Mouse (Mus musculus): ENCODE results near the gene Hp1bp3. TPM values are rescaled to one million over a fixed set of nuclear protein-coding genes. Genes with fewer than 3 reads are reported as not detected.

Gene Hp1bp3
- 54.7 TPM for polyA plus RNA-seq (2012; fragmentation: generic; extraction: Trizol)

GRCm38 (mm10) chr4:138216200-138216890, at the start of gene Hp1bp3:
Gene Hp1bp3 (plus strand): TSS chr4:138216296.
- TF ChIP-seq MAX (IDR thresholded peaks at IDR 0.05; ENCODE audit: low read depth): no peak
- TF ChIP-seq SRF (IDR thresholded peaks at IDR 0.05; ENCODE audit: control insufficient read depth, insufficient read length, low read depth): no peak
- TF ChIP-seq REST (IDR thresholded peaks at IDR 0.05; ENCODE audit: insufficient read depth, insufficient read length): no peak
- TF ChIP-seq MYOD1 (IDR thresholded peaks at IDR 0.05; ENCODE audit: control insufficient read depth in 1 of 3, insufficient read length in 2 of 3, low read depth in 2 of 3): peak in 1 of 3 experiments; percentile 12
- TF ChIP-seq POLR2AphosphoS2 (IDR thresholded peaks at IDR 0.05; ENCODE audit: insufficient read length, low read depth): peak; percentile 81
- peak; percentile 80 for TF ChIP-seq POLR2A (IDR thresholded peaks at IDR 0.05; ENCODE audit: insufficient read length, low read depth)
- TF ChIP-seq TCF12 (IDR thresholded peaks at IDR 0.05; ENCODE audit: insufficient read depth, poor library complexity, severe bottlenecking): no peak
- TF ChIP-seq MYOG (IDR thresholded peaks at IDR 0.05; ENCODE audit: control insufficient read depth in 1 of 3, insufficient read depth in 1 of 3, insufficient read length in 2 of 3, low read depth in 2 of 3): no peak
- peak within 1 kb of the TSS; percentile 79 for H3K4me3 ChIP-seq
- H3K4me2 ChIP-seq (ENCODE audit: low read depth): peak within 1 kb of the TSS; percentile 95
- H3K36me3 ChIP-seq (ENCODE audit: control insufficient read depth, insufficient read depth): no peaks in the 10 kb centered on the region
- H3K27me3 ChIP-seq (ENCODE audit: control insufficient read depth, insufficient read depth, insufficient read length): no peaks in the 10 kb centered on the region
- peak within 1 kb of the TSS; percentile 77 for H3ac ChIP-seq (ENCODE audit: control insufficient read depth, insufficient read length)
- H3K79me2 ChIP-seq (ENCODE audit: control insufficient read depth, insufficient read depth): peaks cover 40% of the 10 kb centered on the region

- Histone ChIP-seq H3K27me3 (ENCODE audit: control insufficient read depth, insufficient read depth, insufficient read length) (no peaks in the 10 kb centered on the region), H3K36me3 (ENCODE audit: control insufficient read depth, insufficient read depth) (peaks cover 18% of the 10 kb centered on the region), H3ac (ENCODE audit: control insufficient read depth, insufficient read length) (no peak overlapping the region), H3K4me2 (ENCODE audit: low read depth) (no peak overlapping the region), H3K79me2 (ENCODE audit: control insufficient read depth, insufficient read depth) (no peaks in the 10 kb centered on the region), H3K4me3 (no peak overlapping the region)
- TF ChIP-seq CEBPB (IDR thresholded peaks at IDR 0.05; ENCODE audit: insufficient read depth, poor library complexity, severe bottlenecking): no peak
These were observed 49.6 kb upstream of the Hp1bp3 start for GRCm38 (mm10) chr4:138166519-138166918.

- H3ac ChIP-seq (ENCODE audit: control insufficient read depth, insufficient read length): no peak overlapping the region
- no peaks in the 10 kb centered on the region for H3K79me2 ChIP-seq (ENCODE audit: control insufficient read depth, insufficient read depth)
- H3K4me2 ChIP-seq (ENCODE audit: low read depth): no peak overlapping the region
- H3K4me3 ChIP-seq: no peak overlapping the region
- no peak for TF ChIP-seq USF1 (IDR thresholded peaks at IDR 0.05; ENCODE audit: low read depth)
- H3K27me3 ChIP-seq (ENCODE audit: control insufficient read depth, insufficient read depth, insufficient read length): no peaks in the 10 kb centered on the region
- H3K36me3 ChIP-seq (ENCODE audit: control insufficient read depth, insufficient read depth): peaks cover 26% of the 10 kb centered on the region
These were observed 47.9 kb upstream of the Hp1bp3 start for GRCm38 (mm10) chr4:138168162-138168561.

GRCm38 (mm10) chr4:138169420-138169819, 46.7 kb upstream of the Hp1bp3 start:
- H3K4me2 ChIP-seq (ENCODE audit: low read depth): no peak overlapping the region
- H3K36me3 ChIP-seq (ENCODE audit: control insufficient read depth, insufficient read depth): peaks cover 26% of the 10 kb centered on the region
- TF ChIP-seq MAX (IDR thresholded peaks at IDR 0.05; ENCODE audit: low read depth): no peak
- TF ChIP-seq MYOD1 (IDR thresholded peaks at IDR 0.05; ENCODE audit: control insufficient read depth in 1 of 3, insufficient read length in 2 of 3, low read depth in 2 of 3): peak in 2 of 3 experiments; percentile 66 to 73
- H3K79me2 ChIP-seq (ENCODE audit: control insufficient read depth, insufficient read depth): no peaks in the 10 kb centered on the region
- no peak overlapping the region for H3K4me3 ChIP-seq
- no peaks in the 10 kb centered on the region for H3K27me3 ChIP-seq (ENCODE audit: control insufficient read depth, insufficient read depth, insufficient read length)
- H3ac ChIP-seq (ENCODE audit: control insufficient read depth, insufficient read length): no peak overlapping the region

- no peak overlapping the region for H3K4me3 ChIP-seq
- H3K36me3 ChIP-seq (ENCODE audit: control insufficient read depth, insufficient read depth): peaks cover 24% of the 10 kb centered on the region
- no peaks in the 10 kb centered on the region for H3K27me3 ChIP-seq (ENCODE audit: control insufficient read depth, insufficient read depth, insufficient read length)
- no peaks in the 10 kb centered on the region for H3K79me2 ChIP-seq (ENCODE audit: control insufficient read depth, insufficient read depth)
- H3K4me2 ChIP-seq (ENCODE audit: low read depth): no peak overlapping the region
- no peak for TF ChIP-seq TCF3 (IDR thresholded peaks at IDR 0.05; ENCODE audit: insufficient read length, low read depth)
- no peak for TF ChIP-seq POLR2AphosphoS2 (IDR thresholded peaks at IDR 0.05; ENCODE audit: insufficient read length, low read depth)
- TF ChIP-seq E2F4 (IDR thresholded peaks at IDR 0.05; ENCODE audit: insufficient read depth): no peak
- no peak for TF ChIP-seq TCF12 (IDR thresholded peaks at IDR 0.05; ENCODE audit: insufficient read depth, poor library complexity, severe bottlenecking)
- TF ChIP-seq CEBPB (IDR thresholded peaks at IDR 0.05; ENCODE audit: insufficient read depth, poor library complexity, severe bottlenecking): no peak
- no peak for TF ChIP-seq POLR2A (IDR thresholded peaks at IDR 0.05; ENCODE audit: insufficient read length, low read depth)
- H3ac ChIP-seq (ENCODE audit: control insufficient read depth, insufficient read length): no peak overlapping the region
These were observed 43.4 kb upstream of the Hp1bp3 start for GRCm38 (mm10) chr4:138172686-138173085.

GRCm38 (mm10) chr4:138179391-138179790, 36.7 kb upstream of the Hp1bp3 start:
- TF ChIP-seq SRF (IDR thresholded peaks at IDR 0.05; ENCODE audit: control insufficient read depth, insufficient read length, low read depth): no peak
- TF ChIP-seq CEBPB (IDR thresholded peaks at IDR 0.05; ENCODE audit: insufficient read depth, poor library complexity, severe bottlenecking): no peak
- TF ChIP-seq REST (IDR thresholded peaks at IDR 0.05; ENCODE audit: insufficient read depth, insufficient read length): no peak
- TF ChIP-seq USF1 (IDR thresholded peaks at IDR 0.05; ENCODE audit: low read depth): no peak
- no peak for TF ChIP-seq TCF3 (IDR thresholded peaks at IDR 0.05; ENCODE audit: insufficient read length, low read depth)
- no peak for TF ChIP-seq TCF12 (IDR thresholded peaks at IDR 0.05; ENCODE audit: insufficient read depth, poor library complexity, severe bottlenecking)
- no peak for TF ChIP-seq MYOD1 (IDR thresholded peaks at IDR 0.05; ENCODE audit: control insufficient read depth in 1 of 3, insufficient read length in 2 of 3, low read depth in 2 of 3)
- no peak for TF ChIP-seq MYOG (IDR thresholded peaks at IDR 0.05; ENCODE audit: control insufficient read depth in 1 of 3, insufficient read depth in 1 of 3, insufficient read length in 2 of 3, low read depth in 2 of 3)
- TF ChIP-seq E2F4 (IDR thresholded peaks at IDR 0.05; ENCODE audit: insufficient read depth): no peak
- no peak for TF ChIP-seq POLR2A (IDR thresholded peaks at IDR 0.05; ENCODE audit: insufficient read length, low read depth)
- no peak for TF ChIP-seq POLR2AphosphoS2 (IDR thresholded peaks at IDR 0.05; ENCODE audit: insufficient read length, low read depth)
- no peak for TF ChIP-seq MAX (IDR thresholded peaks at IDR 0.05; ENCODE audit: low read depth)
- no peak overlapping the region for H3K4me2 ChIP-seq (ENCODE audit: low read depth)
- no peak overlapping the region for H3ac ChIP-seq (ENCODE audit: control insufficient read depth, insufficient read length)
- peaks cover 42% of the 10 kb centered on the region for H3K36me3 ChIP-seq (ENCODE audit: control insufficient read depth, insufficient read depth)
- no peak overlapping the region for H3K4me3 ChIP-seq
- no peaks in the 10 kb centered on the region for H3K79me2 ChIP-seq (ENCODE audit: control insufficient read depth, insufficient read depth)
- H3K27me3 ChIP-seq (ENCODE audit: control insufficient read depth, insufficient read depth, insufficient read length): no peaks in the 10 kb centered on the region
